Mouse (Mus musculus): ENCODE data around the gene Psme2b. TPM values are rescaled to one million over a fixed set of nuclear protein-coding genes. Genes with fewer than 3 reads are reported as not detected.
"Not testable (repeated sequence)": the region's sequence is repeated elsewhere in the genome, so short reads cannot be mapped to it uniquely, and the experiment has no call there.

The Psme2b gene
- polyA plus RNA-seq, 1 experiment from 2014 or later: 1.8 TPM

GRCm38 (mm10) chr11:48935291-48935690, 10.7 kb downstream of the Psme2b start:
- not testable (repeated sequence) for H3K4me3 ChIP-seq; H3K36me3 ChIP-seq; H3K27ac ChIP-seq (replicated peaks); H3K27me3 ChIP-seq; H3K4me2 ChIP-seq (replicated peaks); H3K4me1 ChIP-seq; H3K9me3 ChIP-seq; H3K9ac ChIP-seq (replicated peaks); ATAC-seq (ENCODE audit: low FRiP score, low read depth)
- WGBS: no CpG with 5 or more reads among the region's 3 CpGs

GRCm38 (mm10) chr11:48933923-48934322, 12.1 kb downstream of the Psme2b start:
- H3K9ac ChIP-seq (replicated peaks); H3K27ac ChIP-seq (replicated peaks); H3K36me3 ChIP-seq; H3K4me3 ChIP-seq; ATAC-seq (ENCODE audit: low FRiP score, low read depth); H3K27me3 ChIP-seq; H3K4me1 ChIP-seq; H3K4me2 ChIP-seq (replicated peaks); H3K9me3 ChIP-seq: not testable (repeated sequence)
- 80% methylated on average over 1 of the region's 1 CpGs for WGBS

DNA sequence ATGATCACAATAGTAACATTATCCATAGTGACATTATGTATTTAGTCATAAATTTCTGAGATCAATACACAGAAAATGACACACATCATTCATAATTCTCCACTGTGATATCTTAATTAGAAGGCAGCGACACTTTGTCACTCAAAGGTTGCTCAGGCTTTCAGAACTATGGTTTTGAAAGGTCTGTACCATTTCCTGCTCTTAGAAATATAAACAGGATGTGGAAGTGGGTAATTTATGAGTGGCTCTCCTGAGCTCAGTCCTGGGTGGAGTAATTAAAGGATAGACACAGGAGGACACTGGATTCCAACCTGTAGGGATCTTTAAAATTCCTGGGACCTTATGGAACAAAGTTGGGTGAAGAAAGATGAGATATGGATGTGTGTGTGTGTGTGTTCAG, 12.6 kb downstream of the Psme2b start:
- H3K4me1 ChIP-seq; H3K4me2 ChIP-seq (replicated peaks); H3K27ac ChIP-seq (replicated peaks); H3K9me3 ChIP-seq; H3K27me3 ChIP-seq; H3K4me3 ChIP-seq; H3K36me3 ChIP-seq; H3K9ac ChIP-seq (replicated peaks); ATAC-seq (ENCODE audit: low FRiP score, low read depth): not testable (repeated sequence)
- WGBS: 91% methylated on average over 1 of the region's 1 CpGs

DNA sequence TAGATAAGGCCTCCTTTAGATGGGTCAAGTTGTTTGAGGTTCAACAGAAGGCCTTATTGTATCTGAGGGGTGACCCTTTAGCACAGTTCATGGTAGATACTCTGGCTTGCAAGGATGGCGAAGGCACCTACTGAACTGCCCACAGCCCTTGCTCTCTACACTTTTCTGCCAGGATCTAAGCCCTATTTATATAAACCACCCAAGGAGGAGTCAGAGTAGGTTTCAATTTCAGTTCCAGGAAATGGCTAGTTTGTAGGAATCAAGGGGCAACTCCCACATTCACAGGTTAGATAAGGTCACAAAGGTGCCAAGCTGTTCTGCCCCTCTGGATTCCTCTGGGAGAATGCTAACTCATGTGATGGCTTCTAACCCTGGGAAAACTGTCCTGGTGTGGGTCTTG, 17.9 kb downstream of the Psme2b start:
- not testable (repeated sequence) for H3K9me3 ChIP-seq; H3K4me1 ChIP-seq; H3K36me3 ChIP-seq; H3K4me2 ChIP-seq (replicated peaks); H3K27ac ChIP-seq (replicated peaks); H3K27me3 ChIP-seq; H3K4me3 ChIP-seq; ATAC-seq (ENCODE audit: low FRiP score, low read depth); H3K9ac ChIP-seq (replicated peaks)
- 95% methylated on average over 1 of the region's 1 CpGs for WGBS

DNA sequence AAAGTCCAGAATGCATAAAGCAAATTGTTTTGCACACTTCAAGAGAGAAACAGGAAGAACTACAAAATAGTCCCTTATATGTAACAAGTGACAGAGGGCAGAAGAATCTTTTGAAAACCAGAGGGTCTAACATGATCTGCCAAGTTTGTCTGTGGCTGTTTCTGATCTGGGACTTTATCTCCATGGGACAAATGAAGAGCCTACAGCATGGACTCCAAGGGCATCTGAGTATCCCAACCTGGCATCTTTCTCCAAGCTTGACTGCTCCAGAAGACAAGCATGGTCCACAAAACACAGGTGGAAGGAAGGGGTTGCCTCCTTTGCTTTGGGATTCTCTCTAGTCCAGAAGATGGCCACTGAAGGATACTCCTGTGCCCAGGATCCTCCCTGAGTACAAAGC, 19.6 kb downstream of the Psme2b start:
- H3K9me3 ChIP-seq; H3K27me3 ChIP-seq; H3K36me3 ChIP-seq; H3K27ac ChIP-seq (replicated peaks); H3K4me2 ChIP-seq (replicated peaks); ATAC-seq (ENCODE audit: low FRiP score, low read depth); H3K9ac ChIP-seq (replicated peaks); H3K4me3 ChIP-seq; H3K4me1 ChIP-seq: not testable (repeated sequence)

DNA sequence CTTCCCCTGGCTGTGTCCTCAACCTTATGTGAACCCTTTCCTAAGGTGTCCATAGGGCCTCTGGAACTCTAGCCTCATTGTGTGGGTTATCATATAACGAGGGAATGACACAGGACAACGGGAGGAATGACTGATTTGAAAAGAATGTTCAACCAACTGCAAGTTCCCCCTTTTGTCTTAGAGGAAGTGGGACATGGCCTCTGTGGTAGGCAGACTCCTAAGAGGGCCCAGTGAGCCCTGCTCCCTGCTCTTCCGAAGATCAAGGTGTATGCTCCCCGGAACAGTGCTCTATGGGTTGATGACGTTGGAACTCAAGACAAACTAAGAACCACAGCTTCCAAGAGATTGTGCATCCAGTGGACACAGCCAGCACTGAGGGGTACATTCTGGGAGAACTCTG, 22.2 kb downstream of the Psme2b start:
- not testable (repeated sequence) for H3K36me3 ChIP-seq; H3K9ac ChIP-seq (replicated peaks); H3K4me1 ChIP-seq; ATAC-seq (ENCODE audit: low FRiP score, low read depth); H3K9me3 ChIP-seq; H3K4me3 ChIP-seq; H3K27ac ChIP-seq (replicated peaks); H3K27me3 ChIP-seq; H3K4me2 ChIP-seq (replicated peaks)
- WGBS: 83% methylated on average over 5 of the region's 5 CpGs

- no peak overlapping the region for H3K4me3 ChIP-seq
- H3K27ac ChIP-seq (replicated peaks): no peak overlapping the region
- no peak for ATAC-seq (ENCODE audit: low FRiP score, low read depth)
- H3K27me3 ChIP-seq: no peaks in the 10 kb centered on the region
- H3K4me1 ChIP-seq: no peaks in the 10 kb centered on the region
- H3K4me2 ChIP-seq (replicated peaks): no peak overlapping the region
- H3K9ac ChIP-seq (replicated peaks): no peak overlapping the region
- 85% methylated on average over 3 of the region's 3 CpGs for WGBS
- H3K9me3 ChIP-seq: no peaks in the 10 kb centered on the region
- H3K36me3 ChIP-seq: no peaks in the 10 kb centered on the region
Observed at GRCm38 (mm10) chr11:48918380-48918779, 27.6 kb downstream of the Psme2b start.

DNA sequence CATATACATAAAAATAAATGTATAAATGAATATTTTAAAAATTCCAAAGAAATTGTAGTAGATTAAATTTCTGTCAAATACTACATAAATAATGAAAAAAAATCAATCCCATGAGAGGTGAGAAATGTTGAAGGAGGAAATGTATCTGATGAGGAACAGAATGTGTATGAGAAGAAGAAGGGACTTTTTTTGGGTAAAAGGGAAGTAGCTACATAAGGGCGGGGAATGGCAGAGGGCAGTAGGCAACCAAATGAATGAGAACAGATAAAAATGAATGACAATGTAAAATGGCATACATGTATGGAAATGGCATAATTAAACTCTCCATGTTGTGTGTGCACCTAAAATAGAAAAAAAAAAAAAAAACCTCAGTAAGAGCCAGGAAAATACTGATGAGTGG, 32.4 kb downstream of the Psme2b start:
- H3K9me3 ChIP-seq: no peaks in the 10 kb centered on the region

DNA sequence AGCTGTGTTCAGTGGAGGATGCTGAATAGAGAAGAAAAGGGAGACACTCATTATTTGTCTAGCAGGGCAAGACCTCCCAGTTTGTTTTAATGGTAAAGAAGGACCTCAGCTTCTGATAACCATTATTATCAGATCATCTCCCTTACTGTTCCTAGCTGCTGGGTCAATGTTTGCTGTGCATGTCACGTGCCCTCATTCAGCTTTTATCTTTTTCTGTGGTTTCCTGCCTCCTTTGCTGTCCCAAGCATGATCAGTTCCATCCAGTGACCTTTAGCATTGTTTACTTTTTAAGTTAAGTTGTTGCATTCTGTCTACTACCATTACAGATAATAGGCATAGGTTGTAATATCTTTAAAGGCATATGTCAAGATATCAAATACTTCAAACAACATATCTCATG, 37.5 kb downstream of the Psme2b start:
- Histone ChIP-seq H3K4me1 (no peaks in the 10 kb centered on the region), H3K4me3 (no peak overlapping the region), H3K9ac (replicated peaks) (no peak overlapping the region), H3K36me3 (no peaks in the 10 kb centered on the region), H3K27me3 (no peaks in the 10 kb centered on the region), H3K9me3 (no peaks in the 10 kb centered on the region), H3K27ac (replicated peaks) (no peak overlapping the region), H3K4me2 (replicated peaks) (no peak overlapping the region)
- WGBS: 56% methylated on average over 1 of the region's 1 CpGs
- ATAC-seq (ENCODE audit: low FRiP score, low read depth): no peak

More for the DNA sequence above, 32.4 kb downstream of the Psme2b start:
- H3K27ac ChIP-seq (replicated peaks): no peak overlapping the region
- H3K4me2 ChIP-seq (replicated peaks): no peak overlapping the region
- no peak overlapping the region for H3K9ac ChIP-seq (replicated peaks)
- no peaks in the 10 kb centered on the region for H3K36me3 ChIP-seq
- no peaks in the 10 kb centered on the region for H3K27me3 ChIP-seq
- WGBS: 88% methylated on average over 1 of the region's 1 CpGs
- no peak overlapping the region for H3K4me3 ChIP-seq
- H3K4me1 ChIP-seq: no peaks in the 10 kb centered on the region
- no peak for ATAC-seq (ENCODE audit: low FRiP score, low read depth)

DNA sequence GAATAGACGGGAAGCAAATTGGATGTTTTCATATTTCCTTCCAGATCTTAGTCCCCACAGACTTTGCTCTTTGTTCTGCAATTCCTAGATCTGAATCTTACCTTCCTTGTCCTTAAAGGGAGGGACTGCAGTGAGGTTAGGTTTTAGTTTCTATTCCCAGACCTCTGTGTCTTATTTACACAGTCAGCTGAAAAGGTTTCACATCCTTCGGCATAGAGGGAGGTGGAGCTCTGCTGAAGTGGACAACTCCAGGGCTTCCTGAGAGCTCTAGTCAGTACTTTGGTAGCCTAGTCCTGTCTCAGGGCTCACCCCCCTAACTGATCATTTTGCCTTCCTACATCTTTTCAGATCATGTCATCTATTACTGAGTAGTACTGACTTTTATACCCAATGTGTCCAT, 44.0 kb downstream of the Psme2b start, which contains the start of gene Gm5431:
Gm5431 (minus strand) TSS at position 194 of the 400 bp plus-strand sequence.
- no peaks in the 10 kb centered on the region for H3K36me3 ChIP-seq
- no peaks in the 10 kb centered on the region for H3K4me1 ChIP-seq
- 72% methylated on average over 2 of the region's 2 CpGs for WGBS
- no peak for ATAC-seq (ENCODE audit: low FRiP score, low read depth)
- no peak within 1 kb of the TSS for H3K4me3 ChIP-seq
- no peak within 1 kb of the TSS for H3K9ac ChIP-seq (replicated peaks)
- no peaks in the 10 kb centered on the region for H3K27me3 ChIP-seq
- H3K4me2 ChIP-seq (replicated peaks): no peak within 1 kb of the TSS
- H3K27ac ChIP-seq (replicated peaks): no peak within 1 kb of the TSS
- H3K9me3 ChIP-seq: no peaks in the 10 kb centered on the region

- not testable (repeated sequence) for H3K9ac ChIP-seq (replicated peaks); H3K4me3 ChIP-seq; H3K27me3 ChIP-seq; H3K4me2 ChIP-seq (replicated peaks); H3K27ac ChIP-seq (replicated peaks); H3K9me3 ChIP-seq; H3K36me3 ChIP-seq; ATAC-seq (ENCODE audit: low FRiP score, low read depth); H3K4me1 ChIP-seq
- 83% methylated on average over 1 of the region's 1 CpGs for WGBS
Observed at GRCm38 (mm10) chr11:48901567-48901930, 44.4 kb downstream of the Psme2b start.

- H3K4me1 ChIP-seq; H3K27ac ChIP-seq (replicated peaks); H3K9ac ChIP-seq (replicated peaks); H3K4me2 ChIP-seq (replicated peaks); H3K9me3 ChIP-seq; H3K4me3 ChIP-seq; ATAC-seq (ENCODE audit: low FRiP score, low read depth); H3K27me3 ChIP-seq; H3K36me3 ChIP-seq: not testable (repeated sequence)
- WGBS: 76% methylated on average over 6 of the region's 6 CpGs
Observed at GRCm38 (mm10) chr11:48900654-48901566, 45.1 kb downstream of the Psme2b start.
